Mouse (Mus musculus): Measurements from ENCODE around the gene Fkbp11.

GRCm38 (mm10) chr15:98775533-98775932 lies 47.5 kb upstream of the Fkbp11 start:
- no peak for TF ChIP-seq CTCF (IDR thresholded peaks at IDR 0.05; ENCODE audit: extremely low read depth, insufficient read depth, low read length)
- TF ChIP-seq POLR2A (IDR thresholded peaks at IDR 0.05; ENCODE audit: extremely low read depth, insufficient read depth, low read length) = no peak

Measured in cortical plate, adult 2 months (tissue).